Mouse (Mus musculus): ENCODE measurements around the gene Rfx4.

Rfx4 gene

DNA sequence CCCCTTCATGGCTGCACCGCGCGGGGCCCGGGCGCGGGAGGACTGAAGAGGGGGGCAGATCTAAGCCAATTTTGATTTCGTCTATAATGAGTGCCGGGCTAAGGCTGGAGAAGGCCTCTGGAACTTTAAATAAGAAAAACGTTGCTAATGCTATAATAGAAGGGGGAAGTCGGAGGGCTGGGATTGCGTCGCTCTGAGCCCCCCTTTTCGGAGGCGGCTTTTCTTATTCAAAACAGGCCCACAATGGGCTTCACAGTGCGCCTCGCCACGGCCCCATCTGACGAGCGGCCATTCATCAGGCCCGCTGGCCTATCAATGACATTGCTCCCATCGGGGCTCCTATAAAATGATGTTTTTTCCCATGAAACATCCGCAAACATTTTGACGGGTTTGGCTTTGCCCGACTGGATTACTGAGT, at the start of gene Rfx4:
Gene Rfx4, plus strand, starts transcription at position 277 of the 418 bp plus-strand sequence.
- DNase-seq = no peak

- no peak for DNase-seq
Observed at GRCm38 (mm10) chr10:84706543-84706942, 49.3 kb upstream of the Rfx4 start.

DNA sequence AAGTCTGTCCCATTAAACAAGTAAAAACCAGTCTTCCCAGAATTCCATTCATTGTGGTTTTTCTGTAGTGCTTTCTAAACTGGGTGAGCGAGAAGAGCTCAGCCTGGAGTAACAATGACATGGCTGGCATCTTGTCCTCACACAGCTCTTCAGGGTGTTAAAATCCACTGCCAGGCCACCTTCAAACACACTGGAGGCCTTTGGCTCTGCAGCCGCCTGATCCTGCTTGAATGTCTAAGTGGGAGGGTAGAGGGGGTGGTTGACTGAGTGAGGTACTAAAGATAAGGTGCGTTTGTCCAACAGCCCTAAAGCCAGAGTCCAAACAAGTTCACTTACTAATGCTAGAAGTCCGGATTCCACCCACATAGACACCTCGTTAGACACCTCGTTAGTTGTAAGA, 48.6 kb upstream of the Rfx4 start:
- DNase-seq = no peak

DNA sequence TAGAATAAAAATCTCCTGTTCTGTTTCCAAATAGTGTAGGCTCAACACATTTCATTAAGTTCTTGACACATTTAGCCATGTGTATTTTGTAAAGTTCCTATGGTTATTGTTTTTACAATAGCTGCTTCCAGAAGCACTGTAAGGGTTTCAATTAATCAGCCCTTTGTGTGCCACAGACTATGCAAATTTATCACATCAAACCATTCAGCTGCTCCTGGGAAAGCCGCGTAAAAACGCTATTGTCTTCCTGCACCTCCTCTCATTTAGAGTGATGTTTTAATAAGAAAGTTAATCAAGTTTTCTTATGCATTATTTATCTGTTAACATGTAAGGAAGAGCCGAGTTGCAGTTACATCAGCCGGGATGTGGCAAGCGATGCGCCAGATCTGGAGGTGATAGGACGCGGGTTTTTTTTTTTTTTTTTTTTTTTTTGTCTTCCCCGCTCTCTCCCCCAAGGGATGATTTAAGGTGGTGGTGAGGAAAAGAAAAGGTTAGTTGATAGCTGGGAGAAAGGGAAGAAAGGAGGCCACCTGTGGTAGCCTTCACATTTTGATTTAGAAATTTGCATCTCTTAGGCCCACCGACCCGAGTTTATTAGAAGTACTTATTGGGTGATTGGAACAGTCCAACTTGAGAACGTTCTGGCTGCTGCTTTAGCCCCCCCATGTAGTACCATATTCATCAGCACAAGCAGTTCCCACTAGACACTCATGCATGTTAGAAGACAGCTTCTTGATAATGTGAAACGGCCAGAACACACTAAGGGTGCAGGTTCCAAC, 47.9 kb upstream of the Rfx4 start:
- DNase-seq = no peak

DNA sequence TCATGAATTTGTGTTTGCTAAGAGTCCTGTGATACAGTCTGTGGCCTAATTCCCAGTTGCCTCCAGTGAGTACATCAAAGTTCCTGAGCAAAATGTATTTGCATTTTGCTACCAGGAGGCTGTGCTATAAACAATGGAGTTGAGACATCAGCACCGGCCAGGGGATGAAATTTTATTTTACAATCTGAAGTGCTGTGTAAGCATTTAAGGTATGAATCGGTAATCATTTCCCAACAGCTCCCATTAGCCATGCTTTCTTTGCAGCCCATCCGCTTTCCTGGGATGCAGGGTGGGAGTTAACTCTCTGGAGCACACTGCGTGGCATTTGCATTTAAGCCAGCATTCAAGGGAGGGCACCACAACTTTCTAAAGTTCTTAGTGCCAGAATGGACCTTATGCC, 45.7 kb upstream of the Rfx4 start:
- peak in 1 of 2 experiments; percentile 6 for DNase-seq

GRCm38 (mm10) chr10:84710827-84711226, 45.0 kb upstream of the Rfx4 start:
- DNase-seq = no peak

- DNase-seq = no peak
Observed at GRCm38 (mm10) chr10:84711479-84711878, 44.4 kb upstream of the Rfx4 start.

GRCm38 (mm10) chr10:84711940-84712339, 43.9 kb upstream of the Rfx4 start:
- no peak for DNase-seq

- peak in 1 of 2 experiments; percentile 20 for DNase-seq
Observed at GRCm38 (mm10) chr10:84712532-84712931, 43.3 kb upstream of the Rfx4 start.

- DNase-seq = no peak
Observed at GRCm38 (mm10) chr10:84713043-84713442, 42.8 kb upstream of the Rfx4 start.

DNA sequence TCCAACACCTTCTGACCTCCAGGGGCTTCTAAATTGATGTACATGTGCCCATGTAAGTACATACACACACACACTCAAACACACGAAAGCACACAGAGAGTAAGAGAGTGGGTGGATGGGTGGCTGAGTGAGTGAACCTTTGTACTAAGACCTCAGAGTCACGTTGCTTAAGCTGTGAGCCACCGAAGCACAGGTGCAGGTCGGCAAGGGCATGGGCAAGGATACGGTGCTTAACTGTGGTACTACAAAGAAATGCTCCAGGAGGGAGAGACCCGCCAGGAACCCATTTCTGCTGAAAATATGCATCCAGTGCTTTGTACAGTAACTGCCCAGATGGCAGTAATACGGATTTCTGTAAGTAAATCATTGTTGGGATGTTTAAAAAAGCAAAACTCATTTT, 40.2 kb upstream of the Rfx4 start:
- DNase-seq = no peak

GRCm38 (mm10) chr10:84716581-84716980, 39.3 kb upstream of the Rfx4 start:
- DNase-seq = no peak

GRCm38 (mm10) chr10:84722711-84723110, 33.2 kb upstream of the Rfx4 start:
- no peak for DNase-seq

DNA sequence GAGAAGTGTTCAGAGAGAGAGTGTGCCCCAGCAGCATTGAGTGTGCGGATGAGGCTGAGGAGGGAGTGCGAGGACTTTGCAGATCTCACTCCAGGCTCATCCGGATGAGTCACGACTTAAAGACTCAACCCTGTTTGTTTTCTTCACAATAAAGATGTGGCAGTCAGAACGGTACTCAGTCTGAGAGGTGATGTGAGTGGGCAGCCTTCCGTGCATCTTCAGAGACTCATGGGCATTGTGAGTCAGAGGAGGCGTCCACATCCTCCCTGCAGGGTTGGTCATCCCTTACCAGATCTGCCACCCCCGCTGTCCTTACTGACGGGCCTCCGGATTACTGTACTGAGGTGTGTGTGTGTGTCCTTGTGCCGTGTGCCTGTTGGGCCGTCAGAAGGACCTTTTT, 28.9 kb upstream of the Rfx4 start:
- DNase-seq = no peak

DNA sequence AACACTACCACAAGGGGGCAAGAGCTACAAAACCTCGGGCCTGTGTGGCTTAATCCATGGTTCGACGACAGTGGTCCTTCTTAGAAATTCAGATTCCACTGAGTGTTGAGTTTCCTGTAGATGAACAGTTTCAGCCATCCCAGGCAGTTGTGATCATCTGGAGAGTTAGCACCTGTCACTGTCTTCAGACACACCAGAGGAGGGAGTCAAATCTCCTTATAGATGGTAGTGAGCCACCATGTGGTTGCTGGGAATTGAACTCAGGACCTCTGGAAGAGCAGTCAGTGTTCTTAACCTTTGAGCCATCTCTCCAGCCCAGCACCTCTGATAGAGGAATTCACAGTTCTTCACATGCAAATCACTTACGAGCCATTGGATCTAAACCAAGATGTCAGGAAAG, 28.1 kb upstream of the Rfx4 start:
- DNase-seq = no peak

DNA sequence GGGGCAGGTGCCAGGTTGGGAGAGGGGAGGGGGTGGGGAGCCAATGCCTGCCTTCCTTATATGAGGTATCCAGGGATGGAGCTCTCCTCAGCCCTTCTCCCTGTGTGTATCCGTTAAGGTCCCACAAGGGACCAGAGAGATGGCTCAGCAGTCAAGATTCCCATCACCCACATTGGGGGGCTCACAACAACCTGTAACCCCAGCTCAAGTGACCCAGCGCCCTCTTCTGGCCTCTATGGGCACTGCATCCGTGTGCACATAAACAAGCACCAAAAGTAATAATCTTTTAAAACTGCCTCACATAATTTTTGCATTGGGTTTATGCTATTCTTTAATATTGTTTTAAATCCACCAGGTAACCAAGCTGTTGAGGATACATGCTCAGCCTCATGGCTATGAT, 25.8 kb upstream of the Rfx4 start:
- no peak for DNase-seq

GRCm38 (mm10) chr10:84730956-84731355, 24.9 kb upstream of the Rfx4 start:
- no peak for DNase-seq

DNA sequence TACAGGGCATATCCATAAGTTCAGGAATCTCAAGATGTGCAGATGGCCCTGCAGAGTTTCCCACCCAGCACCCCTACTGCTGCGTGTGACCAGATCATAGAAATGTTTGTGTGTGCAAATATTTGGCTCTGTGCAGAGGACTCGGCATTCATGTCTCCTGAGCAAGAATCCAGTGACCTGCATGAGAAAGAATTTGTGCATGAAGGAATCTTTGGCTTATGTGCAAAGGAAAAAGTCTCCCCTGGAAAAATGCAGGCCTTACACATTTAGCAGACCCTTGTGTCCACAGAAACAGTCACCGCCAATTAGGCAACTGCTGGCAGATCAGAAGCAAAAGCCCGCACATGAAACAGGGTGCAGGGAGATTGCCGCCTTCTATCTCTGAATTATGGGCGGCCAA, 22.4 kb upstream of the Rfx4 start:
- no peak for DNase-seq

DNA sequence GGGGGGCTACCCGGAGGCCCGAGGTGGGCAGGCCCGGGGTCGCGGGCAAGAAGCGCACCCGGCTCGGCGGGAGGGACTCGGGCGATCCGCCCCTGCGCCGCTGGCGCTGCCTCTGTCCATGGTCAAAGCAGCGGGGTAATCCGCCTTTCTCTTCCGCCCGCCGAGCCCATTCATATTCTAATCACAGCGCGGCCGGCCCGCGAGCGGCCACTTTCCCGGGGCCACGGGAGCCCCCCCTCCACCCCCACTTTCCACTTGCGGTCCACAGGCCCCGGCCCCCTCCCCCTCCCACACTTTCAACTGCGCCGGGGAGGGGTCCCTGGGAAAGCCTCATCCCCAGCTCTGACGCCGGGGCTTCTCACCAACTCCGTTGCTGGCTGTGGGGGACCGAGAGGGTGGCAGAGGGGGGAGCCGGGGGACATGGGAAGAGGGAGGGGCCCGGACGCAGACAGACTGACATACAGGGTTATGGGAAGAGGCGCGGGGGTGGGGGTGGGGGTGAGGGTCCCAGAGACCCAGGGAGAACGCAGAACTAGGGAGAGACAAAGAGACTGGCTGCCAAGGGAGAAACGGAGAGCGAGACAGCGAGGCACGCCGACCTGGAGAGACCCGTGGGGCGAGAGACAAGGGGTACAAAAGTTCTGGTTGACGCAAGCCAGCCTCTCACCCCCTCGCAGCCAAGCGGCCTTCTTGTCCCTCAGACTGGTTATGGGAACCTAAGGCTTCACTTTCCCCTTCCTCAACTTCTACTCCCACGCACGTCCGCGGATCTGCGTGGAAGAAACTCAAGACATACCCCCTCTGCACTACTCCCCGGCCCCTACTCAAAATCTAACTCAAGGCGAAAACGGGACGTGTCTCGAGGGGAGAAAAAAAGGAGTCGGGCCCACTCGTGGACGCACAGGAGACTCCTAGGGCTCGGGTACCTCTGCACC, 744 bp upstream of the Rfx4 start:
- DNase-seq = peak in 1 of 2 experiments; percentile 33

- DNase-seq = no peak
Observed at GRCm38 (mm10) chr10:84756435-84757095, 703 bp downstream of the Rfx4 start.

DNA sequence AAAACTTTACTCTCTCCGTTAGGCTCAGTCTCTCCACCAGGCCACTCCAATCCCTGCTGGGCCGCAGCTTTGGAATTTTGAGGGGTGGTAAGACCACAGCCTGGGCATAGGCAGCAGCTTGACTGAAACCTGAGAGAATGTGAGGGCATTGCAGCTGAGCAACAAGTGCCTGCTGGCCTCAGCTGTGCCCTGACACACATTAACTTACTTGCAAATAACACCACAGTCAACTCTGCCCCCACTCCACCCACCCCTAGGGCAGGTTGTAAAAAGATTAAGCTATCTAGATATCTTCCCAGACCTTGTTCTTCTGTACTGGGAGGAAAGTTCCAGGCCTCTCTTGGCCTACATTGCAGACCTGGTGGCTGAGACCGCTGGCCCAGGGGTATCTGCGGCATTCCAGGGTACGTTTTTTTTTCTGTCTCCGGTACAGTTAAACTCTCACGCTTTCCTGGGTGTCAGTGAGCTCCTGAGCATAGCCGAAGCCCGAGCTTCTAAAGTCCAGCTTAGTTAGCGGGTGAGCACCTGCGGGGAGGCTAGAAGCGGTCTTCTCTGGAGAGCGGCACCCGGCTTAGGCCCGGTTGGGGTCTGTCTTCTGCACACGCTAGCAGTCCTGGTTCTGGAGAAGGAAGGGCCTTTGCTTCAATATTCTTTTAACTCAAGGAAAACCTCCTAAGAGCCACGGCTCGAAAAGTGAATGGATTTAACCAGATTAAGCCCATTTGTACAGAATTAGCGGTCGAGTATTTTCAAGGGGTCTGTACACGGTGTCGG, 1.8 kb downstream of the Rfx4 start:
- DNase-seq = no peak

GRCm38 (mm10) chr10:84758200-84758468, 2.3 kb downstream of the Rfx4 start:
- no peak for DNase-seq

Data from cerebellum, postnatal 14 days (tissue).